Mouse (Mus musculus): ENCODE data around the gene Frmd5. TPM values are rescaled to one million over a fixed set of nuclear protein-coding genes. Genes with fewer than 3 reads are reported as not detected.

Gene Frmd5
- polyA plus RNA-seq, 2 experiments, result 0.78 to 2.2 TPM

DNA sequence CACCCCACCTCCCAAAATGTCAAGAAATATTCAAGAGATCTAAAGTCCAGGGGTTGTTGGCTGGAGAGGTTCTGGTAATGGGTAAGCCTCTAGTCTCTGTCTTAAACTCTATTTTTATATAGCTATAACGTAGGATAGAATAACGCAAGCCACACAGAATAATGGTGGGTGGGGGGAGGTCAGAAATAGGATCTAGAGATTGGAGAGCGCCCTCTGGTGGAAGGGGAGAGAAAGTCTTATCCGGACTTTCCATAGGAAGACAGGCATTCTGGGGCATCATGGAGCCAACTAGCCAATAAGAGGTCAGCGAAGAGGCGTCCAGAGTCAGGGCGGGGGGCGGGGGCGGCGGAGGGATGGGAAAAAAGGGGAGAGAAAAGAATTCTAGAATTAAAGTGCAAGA is 111.5 kb downstream of the Frmd5 start:
- no peak for TF ChIP-seq POLR2A (IDR thresholded peaks at IDR 0.05; ENCODE audit: borderline replicate concordance, extremely low read depth, insufficient read depth, insufficient read length)
- no peak overlapping the region for H3K9ac ChIP-seq (ENCODE audit: low read depth, low read length, severe bottlenecking)
- H3K27me3 ChIP-seq (ENCODE audit: control insufficient read depth, insufficient read depth, low read length), result no peaks in the 10 kb centered on the region
- no peaks in the 10 kb centered on the region for H3K9me3 ChIP-seq (ENCODE audit: control insufficient read depth, low read length)
- H3K36me3 ChIP-seq (ENCODE audit: control insufficient read depth, insufficient read depth, low read length), result no peaks in the 10 kb centered on the region
- 80% methylated on average over 10 of the region's 10 CpGs for WGBS
- H3K4me1 ChIP-seq (ENCODE audit: control insufficient read depth, insufficient read depth, low read length), result no peaks in the 10 kb centered on the region
- ATAC-seq (ENCODE audit: low FRiP score, low read depth) (no peak), DNase-seq (ENCODE audit: low spot score) (no peak)
- no peak overlapping the region for H3K27ac ChIP-seq (replicated peaks; ENCODE audit: low read depth, low read length)
- H3K4me2 ChIP-seq (replicated peaks; ENCODE audit: low read depth, low read length, severe bottlenecking), result no peak overlapping the region
- no peak overlapping the region for H3K4me3 ChIP-seq (replicated peaks; ENCODE audit: low read length)

DNA sequence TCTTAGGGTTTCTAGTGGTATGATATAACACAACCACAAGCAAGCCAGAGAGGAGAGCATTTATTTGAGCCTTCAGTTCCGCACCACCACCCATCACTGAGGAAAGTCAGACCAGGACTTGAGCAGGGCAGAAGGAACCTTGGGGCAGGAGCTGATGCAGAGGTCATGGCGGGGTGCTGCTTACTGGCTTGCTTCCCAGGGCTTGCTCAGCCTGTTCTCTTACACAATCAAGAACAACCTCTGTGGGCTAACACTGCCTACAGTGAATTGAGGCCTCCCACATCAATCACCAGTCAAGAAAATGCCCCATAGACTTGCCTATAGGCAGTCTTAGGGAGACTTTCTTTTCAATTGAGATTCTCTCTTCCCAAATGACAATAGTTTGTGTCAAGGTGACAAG is 118.8 kb downstream of the Frmd5 start:
- no peak overlapping the region for H3K4me2 ChIP-seq (replicated peaks; ENCODE audit: low read depth, low read length, severe bottlenecking)
- WGBS, result 93% methylated on average over 2 of the region's 2 CpGs
- DNase-seq (ENCODE audit: low spot score) (no peak), ATAC-seq (ENCODE audit: low FRiP score, low read depth) (no peak)
- H3K4me1 ChIP-seq (ENCODE audit: control insufficient read depth, insufficient read depth, low read length), result no peaks in the 10 kb centered on the region
- no peaks in the 10 kb centered on the region for H3K9me3 ChIP-seq (ENCODE audit: control insufficient read depth, low read length)
- H3K27me3 ChIP-seq (ENCODE audit: control insufficient read depth, insufficient read depth, low read length), result no peaks in the 10 kb centered on the region
- no peak overlapping the region for H3K9ac ChIP-seq (ENCODE audit: low read depth, low read length, severe bottlenecking)
- H3K4me3 ChIP-seq (replicated peaks; ENCODE audit: low read length), result no peak overlapping the region
- no peak overlapping the region for H3K27ac ChIP-seq (replicated peaks; ENCODE audit: low read depth, low read length)
- TF ChIP-seq POLR2A (IDR thresholded peaks at IDR 0.05; ENCODE audit: borderline replicate concordance, extremely low read depth, insufficient read depth, insufficient read length), result no peak
- H3K36me3 ChIP-seq (ENCODE audit: control insufficient read depth, insufficient read depth, low read length), result no peaks in the 10 kb centered on the region

DNA sequence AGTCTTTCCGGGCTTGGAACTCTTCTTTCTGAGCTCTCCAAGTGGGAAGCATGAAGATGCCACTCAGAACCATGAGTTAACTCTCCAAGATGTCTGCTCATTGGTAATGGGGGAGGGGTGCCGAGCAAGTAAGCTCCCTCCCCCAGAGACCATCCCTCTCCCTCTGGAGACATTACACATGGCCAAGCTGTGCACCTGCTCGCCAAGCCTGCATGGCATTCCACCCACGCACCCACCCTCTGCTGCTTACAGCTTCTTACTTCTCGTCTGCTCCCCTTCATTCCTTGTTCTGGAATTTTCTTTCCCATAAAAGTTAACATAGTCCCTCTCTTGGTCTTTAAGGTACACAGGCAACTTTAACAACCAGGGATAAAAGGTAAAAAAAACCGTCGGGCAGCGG is 123.3 kb downstream of the Frmd5 start:
- no peak overlapping the region for H3K4me2 ChIP-seq (replicated peaks; ENCODE audit: low read depth, low read length, severe bottlenecking)
- no peak for TF ChIP-seq POLR2A (IDR thresholded peaks at IDR 0.05; ENCODE audit: borderline replicate concordance, extremely low read depth, insufficient read depth, insufficient read length)
- no peak for ATAC-seq (ENCODE audit: low FRiP score, low read depth)
- no peaks in the 10 kb centered on the region for H3K36me3 ChIP-seq (ENCODE audit: control insufficient read depth, insufficient read depth, low read length)
- H3K27ac ChIP-seq (replicated peaks; ENCODE audit: low read depth, low read length), result no peak overlapping the region
- no peaks in the 10 kb centered on the region for H3K9me3 ChIP-seq (ENCODE audit: control insufficient read depth, low read length)
- no peak overlapping the region for H3K4me3 ChIP-seq (replicated peaks; ENCODE audit: low read length)
- no peak for DNase-seq (ENCODE audit: low spot score)
- H3K27me3 ChIP-seq (ENCODE audit: control insufficient read depth, insufficient read depth, low read length), result no peaks in the 10 kb centered on the region
- no peaks in the 10 kb centered on the region for H3K4me1 ChIP-seq (ENCODE audit: control insufficient read depth, insufficient read depth, low read length)
- no peak overlapping the region for H3K9ac ChIP-seq (ENCODE audit: low read depth, low read length, severe bottlenecking)
- 80% methylated on average over 8 of the region's 8 CpGs for WGBS

DNA sequence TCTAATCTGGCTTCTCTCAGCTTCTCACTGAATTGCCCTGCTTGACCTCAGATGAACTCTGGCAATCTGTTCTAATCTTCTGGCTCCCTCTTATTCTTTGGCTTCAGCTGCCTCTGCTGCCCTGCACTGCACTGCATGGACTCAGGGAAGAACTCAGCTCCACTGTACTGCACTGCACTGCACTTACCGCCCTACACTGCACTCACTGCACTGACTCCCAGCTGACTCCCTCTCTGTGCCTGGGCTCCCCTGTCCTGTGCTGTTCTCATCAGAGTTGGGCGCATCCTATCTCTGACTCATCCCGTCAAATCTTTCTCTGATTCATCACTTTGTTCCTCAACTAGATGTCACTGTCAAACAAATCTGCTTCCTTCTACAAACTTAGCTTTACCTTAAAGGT is 124.5 kb downstream of the Frmd5 start:
- 85% methylated on average over 3 of the region's 3 CpGs for WGBS
- no peak for ATAC-seq (ENCODE audit: low FRiP score, low read depth)
- TF ChIP-seq POLR2A (IDR thresholded peaks at IDR 0.05; ENCODE audit: borderline replicate concordance, extremely low read depth, insufficient read depth, insufficient read length), result no peak

DNA sequence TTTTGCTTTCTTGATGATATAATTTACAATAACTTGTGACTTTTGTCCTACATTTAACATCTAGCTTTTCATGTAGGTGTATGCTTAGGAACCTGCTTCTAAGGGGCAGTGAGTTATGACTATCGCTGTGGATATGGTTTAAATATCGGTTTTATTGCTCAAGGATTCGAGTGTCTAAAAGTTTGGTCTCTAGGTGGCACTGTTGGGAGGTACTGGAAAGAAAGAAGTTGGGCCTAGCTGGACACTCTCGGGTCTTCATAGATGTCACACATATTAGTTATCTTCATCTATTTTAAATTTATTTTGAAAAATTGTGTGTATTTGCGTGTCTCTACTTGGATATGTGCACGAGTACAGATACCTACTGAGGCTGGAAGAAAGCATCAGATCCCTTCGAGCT is 127.2 kb downstream of the Frmd5 start:
- no peaks in the 10 kb centered on the region for H3K36me3 ChIP-seq (ENCODE audit: control insufficient read depth, insufficient read depth, low read length)
- H3K4me2 ChIP-seq (replicated peaks; ENCODE audit: low read depth, low read length, severe bottlenecking), result no peak overlapping the region
- DNase-seq (ENCODE audit: low spot score), result no peak
- H3K27ac ChIP-seq (replicated peaks; ENCODE audit: low read depth, low read length), result no peak overlapping the region
- ATAC-seq (ENCODE audit: low FRiP score, low read depth), result no peak
- H3K9me3 ChIP-seq (ENCODE audit: control insufficient read depth, low read length), result no peaks in the 10 kb centered on the region
- H3K9ac ChIP-seq (ENCODE audit: low read depth, low read length, severe bottlenecking), result no peak overlapping the region
- H3K27me3 ChIP-seq (ENCODE audit: control insufficient read depth, insufficient read depth, low read length), result no peaks in the 10 kb centered on the region
- whole genome bisulfite sequencing, result 74% methylated on average over 7 of the region's 7 CpGs
- TF ChIP-seq POLR2A (IDR thresholded peaks at IDR 0.05; ENCODE audit: borderline replicate concordance, extremely low read depth, insufficient read depth, insufficient read length), result no peak
- no peaks in the 10 kb centered on the region for H3K4me1 ChIP-seq (ENCODE audit: control insufficient read depth, insufficient read depth, low read length)
- H3K4me3 ChIP-seq (replicated peaks; ENCODE audit: low read length), result no peak overlapping the region

More for the DNA sequence above, 124.5 kb downstream of the Frmd5 start:
- Histone ChIP-seq H3K4me3 (replicated peaks; ENCODE audit: low read length) (no peak overlapping the region), H3K4me2 (replicated peaks; ENCODE audit: low read depth, low read length, severe bottlenecking) (no peak overlapping the region), H3K27me3 (ENCODE audit: control insufficient read depth, insufficient read depth, low read length) (no peaks in the 10 kb centered on the region), H3K9me3 (ENCODE audit: control insufficient read depth, low read length) (no peaks in the 10 kb centered on the region), H3K27ac (replicated peaks; ENCODE audit: low read depth, low read length) (no peak overlapping the region), H3K9ac (ENCODE audit: low read depth, low read length, severe bottlenecking) (no peak overlapping the region), H3K4me1 (ENCODE audit: control insufficient read depth, insufficient read depth, low read length) (no peaks in the 10 kb centered on the region), H3K36me3 (ENCODE audit: control insufficient read depth, insufficient read depth, low read length) (no peaks in the 10 kb centered on the region)
- no peak for DNase-seq (ENCODE audit: low spot score)

DNA sequence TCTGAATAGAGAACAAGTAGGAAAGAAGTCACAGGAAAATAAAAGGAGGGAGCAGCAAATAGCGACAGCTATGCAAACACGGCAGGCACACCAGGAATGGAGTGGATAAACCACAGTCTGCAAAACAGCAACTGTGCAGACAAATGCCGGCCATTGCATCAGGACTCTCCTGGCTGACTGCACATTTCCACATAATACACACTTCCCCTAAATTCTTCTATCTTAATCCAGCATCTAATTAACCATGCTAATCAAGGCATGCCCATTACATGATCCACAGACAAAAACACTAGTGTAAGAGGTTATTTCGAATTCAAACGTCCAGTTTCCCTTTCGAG is 129.3 kb downstream of the Frmd5 start:
- ATAC-seq (ENCODE audit: low FRiP score, low read depth) (no peak), DNase-seq (ENCODE audit: low spot score) (no peak)
- no peak overlapping the region for H3K4me2 ChIP-seq (replicated peaks; ENCODE audit: low read depth, low read length, severe bottlenecking)
- H3K9me3 ChIP-seq (ENCODE audit: control insufficient read depth, low read length), result no peaks in the 10 kb centered on the region
- no peak overlapping the region for H3K9ac ChIP-seq (ENCODE audit: low read depth, low read length, severe bottlenecking)
- no peaks in the 10 kb centered on the region for H3K27me3 ChIP-seq (ENCODE audit: control insufficient read depth, insufficient read depth, low read length)
- H3K4me1 ChIP-seq (ENCODE audit: control insufficient read depth, insufficient read depth, low read length), result no peaks in the 10 kb centered on the region
- 84% methylated on average over 6 of the region's 6 CpGs for WGBS
- H3K36me3 ChIP-seq (ENCODE audit: control insufficient read depth, insufficient read depth, low read length), result no peaks in the 10 kb centered on the region
- no peak for TF ChIP-seq POLR2A (IDR thresholded peaks at IDR 0.05; ENCODE audit: borderline replicate concordance, extremely low read depth, insufficient read depth, insufficient read length)
- H3K27ac ChIP-seq (replicated peaks; ENCODE audit: low read depth, low read length), result no peak overlapping the region
- H3K4me3 ChIP-seq (replicated peaks; ENCODE audit: low read length), result no peak overlapping the region

Measured in limb, embryonic 14.5 days (tissue).